Mouse (Mus musculus) lung, embryonic 14.5 days (tissue): ENCODE results near the gene Jag2. TPM values are rescaled to one million over a fixed set of nuclear protein-coding genes. Genes with fewer than 3 reads are reported as not detected.

Experiments used
- ATAC-seq: fragments of 200-750 bp; cut with Nextera tagmentation; 2 replicates; pipeline ENCODE4 v1.8.0; 2017; ENCODE audit warnings: mild to moderate bottlenecking, moderate TSS enrichment, moderate library complexity; ENCODE audit not compliant: insufficient read depth
- DNase-seq: peaks from one replicate; pipeline ENCODE4 v3.0.0-alpha.2; 2015
- H3K27ac ChIP-seq: fragments of 300-500 bp; sonication (generic); 2 replicates; pipeline ENCODE4 v1.5.1; 2014; ENCODE audit warnings: low read depth, mild to moderate bottlenecking, moderate library complexity
- H3K27me3 ChIP-seq: fragments of 300-500 bp; sonication (generic); 2 replicates; pipeline ENCODE4 v1.6.1; 2014; ENCODE audit warnings: low read length, control low read depth; ENCODE audit not compliant: insufficient read depth
- H3K36me3 ChIP-seq: fragments of 300-500 bp; sonication (generic); 2 replicates; pipeline ENCODE4 v1.6.1; 2014; ENCODE audit warnings: control low read depth; ENCODE audit not compliant: insufficient read depth
- H3K4me1 ChIP-seq: fragments of 300-500 bp; sonication (generic); 2 replicates; pipeline ENCODE4 v1.6.1; 2014; ENCODE audit warnings: antibody characterized with exemption, control low read depth; ENCODE audit not compliant: insufficient read depth
- H3K4me2 ChIP-seq: fragments of 300-500 bp; sonication (generic); 2 replicates; pipeline ENCODE4 v1.6.1; 2014; ENCODE audit warnings: mild to moderate bottlenecking
- H3K4me3 ChIP-seq: fragments of 300-500 bp; sonication (generic); 2 replicates; pipeline ENCODE4 v1.5.1; 2014; ENCODE audit warnings: low read depth, low read length
- H3K9ac ChIP-seq: fragments of 300-500 bp; sonication (generic); 2 replicates; pipeline ENCODE4 v1.6.1; 2014
- H3K9me3 ChIP-seq: fragments of 300-500 bp; sonication (generic); 2 replicates; pipeline ENCODE4 v1.6.1; 2016; ENCODE audit warnings: low read depth, low read length, control low read depth
- CTCF ChIP-seq: IDR thresholded peaks from 2 replicates; pipeline ENCODE4 v1.5.1; 2016; ENCODE audit warnings: antibody characterized with exemption, low read depth
- WGBS: fragments of 180-500 bp; shearing (Covaris S2); extraction: QIAGEN DNeasy Blood & Tissue Kit; methylation state at CpG from one replicate; pipeline ENCODE4 v1.1.7; 2014; 5-methylcytosine and 5-hydroxymethylcytosine counted together
- polyA plus RNA-seq: library from polyadenylated mRNA; unstranded; fragments of >200 nt; fragmentation: Nextera tagmentation; extraction: Ambion mirVana; gene quantifications from 2 replicates; pipeline ENCODE4 v1.2.1, GENCODE M21; 2014

The Jag2 gene
- polyA plus RNA-seq, 1 experiment from 2014 or later = 8.0 TPM

GRCm38 (mm10) chr12:112928401-112929241 is 955 bp downstream of the Jag2 start:
- Histone ChIP-seq H3K27me3 (peaks cover 49% of the 10 kb centered on the region), H3K27ac (no peak overlapping the region), H3K9ac (peak overlapping the region; percentile 48), H3K4me2 (peak overlapping the region; percentile 90), H3K4me1 (no peaks in the 10 kb centered on the region), H3K36me3 (no peaks in the 10 kb centered on the region), H3K4me3 (peak overlapping the region; percentile 57), H3K9me3 (no peaks in the 10 kb centered on the region)
- WGBS = 1% methylated on average over 122 of the region's 124 CpGs
- DNase-seq (peak; percentile 51), ATAC-seq (peak; percentile 25; the same call in 1 of the 2 replicates)
- TF ChIP-seq CTCF = no peak

- Histone ChIP-seq H3K9me3 (no peaks in the 10 kb centered on the region), H3K36me3 (no peaks in the 10 kb centered on the region), H3K4me2 (peak overlapping the region; percentile 90; the same call in 1 of the 2 replicates), H3K4me1 (no peaks in the 10 kb centered on the region), H3K27me3 (peaks cover 49% of the 10 kb centered on the region), H3K9ac (no peak overlapping the region), H3K27ac (no peak overlapping the region), H3K4me3 (0 out of 2 replicates have a peak overlapping the region, but pooled peaks have one; percentile 57)
- no peak for TF ChIP-seq CTCF
- ATAC-seq = no peak
- DNase-seq = no peak
- 55% methylated on average over 14 of the region's 14 CpGs for WGBS
These were observed 2.3 kb downstream of the Jag2 start for GRCm38 (mm10) chr12:112927265-112927664.

GRCm38 (mm10) chr12:112925950-112926349 is 3.6 kb downstream of the Jag2 start:
- H3K27me3 ChIP-seq = peaks cover 40% of the 10 kb centered on the region

GRCm38 (mm10) chr12:112922541-112922940 is 7.0 kb downstream of the Jag2 start:
- Histone ChIP-seq H3K9me3 (no peaks in the 10 kb centered on the region), H3K4me3 (no peak overlapping the region), H3K36me3 (no peaks in the 10 kb centered on the region), H3K4me2 (no peak overlapping the region), H3K4me1 (0 out of 2 replicates have a peak, but pooled peaks cover 3% of the 10 kb centered on the region), H3K27ac (no peak overlapping the region), H3K27me3 (peaks cover 10% of the 10 kb centered on the region), H3K9ac (no peak overlapping the region)
- TF ChIP-seq CTCF = no peak
- ATAC-seq (no peak), DNase-seq (no peak)
- WGBS = 20% methylated on average over 3 of the region's 3 CpGs

More at GRCm38 (mm10) chr12:112925950-112926349, 3.6 kb downstream of the Jag2 start:
- H3K4me3 ChIP-seq = no peak overlapping the region
- no peak for DNase-seq
- 0 out of 2 replicates have a peak, but pooled peaks cover 3% of the 10 kb centered on the region for H3K4me1 ChIP-seq
- H3K4me2 ChIP-seq = no peak overlapping the region
- ATAC-seq = no peak
- H3K9ac ChIP-seq = no peak overlapping the region
- 82% methylated on average over 6 of the region's 6 CpGs for WGBS
- no peaks in the 10 kb centered on the region for H3K9me3 ChIP-seq
- no peaks in the 10 kb centered on the region for H3K36me3 ChIP-seq
- no peak overlapping the region for H3K27ac ChIP-seq
- peak; percentile 61 for TF ChIP-seq CTCF

GRCm38 (mm10) chr12:112921518-112921917 is 8.1 kb downstream of the Jag2 start:
- no peaks in the 10 kb centered on the region for H3K36me3 ChIP-seq
- no peak overlapping the region for H3K4me3 ChIP-seq
- DNase-seq (no peak), ATAC-seq (no peak)
- H3K27ac ChIP-seq = no peak overlapping the region
- no peak overlapping the region for H3K4me2 ChIP-seq
- no peaks in the 10 kb centered on the region for H3K27me3 ChIP-seq
- TF ChIP-seq CTCF = no peak
- 59% methylated on average over 12 of the region's 12 CpGs for WGBS
- H3K9ac ChIP-seq = no peak overlapping the region
- H3K4me1 ChIP-seq = 0 out of 2 replicates have a peak, but pooled peaks cover 3% of the 10 kb centered on the region
- no peaks in the 10 kb centered on the region for H3K9me3 ChIP-seq

- 33% methylated on average over 8 of the region's 8 CpGs for WGBS
- TF ChIP-seq CTCF = no peak
- H3K9ac ChIP-seq = no peak overlapping the region
- 0 out of 2 replicates have a peak, but pooled peaks cover 6% of the 10 kb centered on the region for H3K36me3 ChIP-seq
- no peak overlapping the region for H3K4me2 ChIP-seq
- H3K9me3 ChIP-seq = no peaks in the 10 kb centered on the region
- no peaks in the 10 kb centered on the region for H3K27me3 ChIP-seq
- H3K4me1 ChIP-seq = 0 out of 2 replicates have a peak, but pooled peaks cover 3% of the 10 kb centered on the region
- H3K27ac ChIP-seq = no peak overlapping the region
- H3K4me3 ChIP-seq = no peak overlapping the region
- DNase-seq (no peak), ATAC-seq (no peak)
These were observed 11.7 kb downstream of the Jag2 start for GRCm38 (mm10) chr12:112917906-112918305.

- no peaks in the 10 kb centered on the region for H3K9me3 ChIP-seq
- H3K9ac ChIP-seq = no peak overlapping the region
- DNase-seq (no peak), ATAC-seq (no peak)
- H3K4me2 ChIP-seq = no peak overlapping the region
- no peak for TF ChIP-seq CTCF
- H3K4me1 ChIP-seq = 0 out of 2 replicates have a peak, but pooled peaks cover 3% of the 10 kb centered on the region
- H3K36me3 ChIP-seq = 0 out of 2 replicates have a peak, but pooled peaks cover 6% of the 10 kb centered on the region
- no peak overlapping the region for H3K4me3 ChIP-seq
- H3K27ac ChIP-seq = no peak overlapping the region
- WGBS = 76% methylated on average over 11 of the region's 11 CpGs
- H3K27me3 ChIP-seq = no peaks in the 10 kb centered on the region
These were observed 12.1 kb downstream of the Jag2 start for GRCm38 (mm10) chr12:112917486-112917885.
